Mouse (Mus musculus): Measurements from ENCODE around the gene Fndc8. TPM values are rescaled to one million over a fixed set of nuclear protein-coding genes. Genes with fewer than 3 reads are reported as not detected.
A peak's percentile ranks its signal among the peaks of the same experiment; 100 is the strongest.

Gene Fndc8
- total RNA-seq (2015; ENCODE audit: low replicate concordance) (not detected in 2 replicates), total RNA-seq (2017; ENCODE audit: low replicate concordance) (not detected in 2 replicates)

DNA sequence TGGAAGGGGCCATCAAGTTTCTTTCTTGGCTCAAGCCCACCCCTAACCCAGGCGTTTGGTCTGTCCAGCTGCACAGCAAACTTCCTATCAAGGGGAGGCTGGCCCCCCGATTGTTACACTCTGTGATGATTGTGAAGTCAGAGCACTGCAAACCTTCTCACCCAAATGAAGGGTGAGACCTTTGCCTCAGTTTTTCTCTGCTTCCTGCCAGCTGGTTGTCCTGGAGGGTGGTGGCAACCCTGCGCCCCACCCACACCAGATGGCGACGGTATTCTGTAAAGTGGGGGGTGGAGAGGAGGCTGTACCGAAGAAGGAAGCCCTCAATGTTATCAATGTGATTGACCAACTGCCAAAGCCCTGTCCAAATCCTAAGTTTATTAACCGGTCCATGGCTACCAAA, at the start of gene Fndc8:
TSS of gene Fndc8 (plus strand) at position 189 of the 400 bp plus-strand sequence.
- no peak for ATAC-seq (replicated peaks; ENCODE audit: low FRiP score, poor library complexity, severe bottlenecking)

DNA sequence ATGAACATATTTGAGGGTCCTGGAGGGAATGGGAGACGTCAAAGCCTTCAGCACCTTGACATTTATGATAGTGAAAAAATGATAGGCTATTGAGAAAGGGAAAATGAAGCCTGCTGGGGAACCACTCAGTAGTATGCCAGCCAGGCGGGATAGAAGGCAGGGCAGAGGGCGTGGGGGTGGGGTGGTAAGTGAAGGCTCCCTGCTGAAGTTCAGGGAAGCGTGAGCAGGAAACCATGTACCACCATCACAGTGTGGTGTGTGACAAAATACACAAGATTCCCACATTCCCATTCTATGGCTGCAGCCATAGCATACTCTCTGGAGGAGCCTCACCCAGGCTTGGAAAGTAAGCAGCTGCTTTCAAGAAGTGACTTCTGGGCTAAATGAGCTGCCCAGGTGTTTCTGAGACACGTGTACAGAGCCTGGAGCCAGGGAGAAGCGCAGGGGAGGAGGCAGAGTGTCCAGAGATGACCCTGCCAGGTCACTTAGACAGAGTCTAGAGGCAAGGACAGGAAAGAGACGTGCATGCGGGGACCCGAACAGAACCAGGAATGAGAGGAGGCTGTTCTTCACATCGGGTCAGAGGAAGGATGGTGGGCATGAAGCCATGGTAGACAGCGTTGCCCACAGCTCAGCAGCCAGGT, 47.0 kb upstream of the Fndc8 start:
- ATAC-seq (replicated peaks; ENCODE audit: low FRiP score, poor library complexity, severe bottlenecking): 0 out of 2 replicates have a peak, but pooled peaks have one; percentile 32

DNA sequence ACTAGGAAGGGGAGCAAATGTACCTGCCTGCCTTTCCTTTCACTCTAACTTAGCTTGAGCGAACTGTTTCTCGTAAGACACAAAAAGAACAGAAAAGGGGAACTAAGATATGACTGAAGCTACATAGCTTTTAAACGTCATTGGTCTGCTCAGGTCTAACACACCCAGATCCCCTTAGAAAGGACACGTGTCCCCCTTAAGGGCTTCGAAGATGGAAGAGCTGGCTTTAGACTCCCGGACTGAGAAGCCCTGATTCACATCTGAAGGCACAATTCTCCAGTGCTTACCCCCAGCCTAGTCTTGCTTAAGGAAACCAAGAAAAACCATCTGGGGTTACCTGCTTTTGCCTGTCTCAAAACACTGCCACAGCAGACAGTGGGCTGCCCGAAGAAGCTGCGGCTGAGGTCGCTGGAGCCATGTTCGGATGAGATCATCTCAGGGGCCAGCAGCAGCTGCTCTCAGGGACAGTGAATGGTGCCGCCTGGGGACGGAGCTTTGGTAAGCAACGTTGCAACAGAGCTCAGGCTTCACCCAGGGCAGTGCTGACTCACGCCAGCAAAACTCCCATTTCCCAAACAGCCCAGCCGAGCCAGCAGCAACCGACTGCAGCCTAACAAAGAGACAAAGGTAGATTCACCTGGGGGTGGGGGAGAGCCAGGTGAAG, 46.4 kb upstream of the Fndc8 start:
- ATAC-seq (replicated peaks; ENCODE audit: low FRiP score, poor library complexity, severe bottlenecking): peak; percentile 77

DNA sequence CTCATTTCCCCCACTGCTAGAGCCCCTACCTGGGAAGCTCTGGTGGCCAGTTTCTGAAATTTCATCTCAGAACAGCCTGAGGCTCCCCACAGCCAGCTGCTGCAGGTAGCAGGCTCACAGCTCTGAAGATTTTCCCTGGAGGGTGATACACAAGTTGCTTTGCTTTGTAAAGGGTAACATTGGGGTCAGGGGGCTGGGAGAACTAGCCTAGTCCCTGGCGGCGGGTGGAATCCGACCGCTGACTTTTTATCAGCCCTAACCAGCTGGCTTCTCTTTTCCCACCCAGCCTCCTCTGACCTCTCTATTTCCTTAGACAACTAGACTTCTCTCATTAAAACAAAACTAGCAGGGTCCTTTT, 45.9 kb upstream of the Fndc8 start:
- peak; percentile 74 for ATAC-seq (replicated peaks; ENCODE audit: low FRiP score, poor library complexity, severe bottlenecking)

DNA sequence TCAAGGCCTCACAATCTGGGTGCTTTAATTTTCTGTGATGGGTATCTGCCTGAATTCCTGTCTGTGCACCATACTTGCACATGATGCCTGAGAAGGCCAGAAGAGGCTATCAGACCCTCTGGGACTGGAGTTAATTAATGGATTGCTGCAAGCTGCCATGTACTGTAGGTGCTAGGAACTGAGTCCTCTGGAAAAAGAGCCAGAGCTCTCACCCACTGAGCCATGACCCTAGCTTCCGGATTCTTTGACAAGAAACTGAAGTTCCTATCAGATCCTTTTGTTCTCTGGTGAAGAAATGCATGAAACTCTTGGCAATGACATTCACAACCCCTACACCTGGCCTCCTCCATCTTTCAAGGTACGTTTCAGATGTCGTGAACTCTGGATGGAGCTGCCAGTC, 45.0 kb upstream of the Fndc8 start:
- 0 out of 2 replicates have a peak, but pooled peaks have one; percentile 1 for ATAC-seq (replicated peaks; ENCODE audit: low FRiP score, poor library complexity, severe bottlenecking)

DNA sequence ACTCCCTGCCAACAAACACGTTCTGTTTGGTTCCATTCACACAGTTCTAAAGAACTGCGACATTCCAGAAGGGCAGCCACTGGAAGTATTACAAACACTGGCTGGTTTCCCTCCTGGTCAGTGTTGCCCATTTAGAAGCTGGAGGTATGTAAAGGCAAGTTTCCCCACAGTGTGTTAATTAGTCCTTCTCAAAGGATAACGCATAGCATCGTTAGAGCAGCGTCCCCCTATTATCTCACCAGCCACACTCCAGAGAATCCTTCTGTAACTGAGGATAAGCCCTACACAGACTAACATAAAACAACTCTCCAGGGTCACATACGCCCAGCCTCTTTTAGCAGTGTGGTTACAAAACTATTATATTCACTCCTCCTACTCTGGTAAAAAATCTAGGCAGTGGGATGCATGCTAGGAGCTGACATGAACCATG, 44.3 kb upstream of the Fndc8 start:
- peak; percentile 77 for ATAC-seq (replicated peaks; ENCODE audit: low FRiP score, poor library complexity, severe bottlenecking)

GRCm38 (mm10) chr11:82850259-82850658, 41.7 kb upstream of the Fndc8 start:
- ATAC-seq (replicated peaks; ENCODE audit: low FRiP score, poor library complexity, severe bottlenecking): no peak

DNA sequence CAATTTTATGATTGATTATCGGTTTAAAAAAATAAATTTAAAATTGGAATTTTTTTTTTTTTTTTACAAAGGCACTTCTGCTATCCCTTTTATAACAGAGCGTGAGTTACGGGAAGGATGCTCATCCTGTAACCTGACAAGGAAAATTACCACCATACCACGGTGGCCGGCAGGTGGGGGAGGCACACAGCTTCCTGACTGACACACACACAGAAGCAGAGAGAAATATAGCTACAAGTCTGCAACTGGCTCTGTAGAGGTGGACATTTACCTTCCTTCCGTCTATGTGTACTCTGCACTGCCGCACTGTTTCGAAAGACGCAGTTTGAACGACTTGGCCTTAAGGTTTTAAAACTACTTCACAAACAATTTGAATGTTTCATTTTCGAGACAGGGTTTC, 39.8 kb upstream of the Fndc8 start:
- ATAC-seq (replicated peaks; ENCODE audit: low FRiP score, poor library complexity, severe bottlenecking): no peak

GRCm38 (mm10) chr11:82852540-82852939, 39.4 kb upstream of the Fndc8 start:
- ATAC-seq (replicated peaks; ENCODE audit: low FRiP score, poor library complexity, severe bottlenecking): no peak

DNA sequence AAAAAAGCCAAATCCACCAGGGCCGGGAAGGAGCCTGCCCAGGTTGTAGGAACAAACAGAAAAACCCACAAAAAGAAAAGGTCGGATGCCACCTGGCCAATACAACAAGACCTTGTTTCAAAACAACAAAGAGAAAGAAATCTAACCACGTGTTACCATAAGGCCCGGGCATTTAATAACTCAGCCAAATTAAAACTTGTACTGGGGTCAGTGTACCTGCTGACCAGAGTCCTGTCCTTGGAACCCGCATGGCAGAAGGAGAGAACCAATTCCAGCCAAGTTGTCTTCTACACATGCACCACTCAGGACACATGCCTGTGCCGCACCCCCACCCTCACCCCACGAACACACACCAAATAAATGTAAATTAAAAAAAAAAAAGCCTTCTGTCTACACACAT, 39.0 kb upstream of the Fndc8 start:
- no peak for ATAC-seq (replicated peaks; ENCODE audit: low FRiP score, poor library complexity, severe bottlenecking)

- no peak for ATAC-seq (replicated peaks; ENCODE audit: low FRiP score, poor library complexity, severe bottlenecking)
Measured at GRCm38 (mm10) chr11:82854111-82854510, 37.8 kb upstream of the Fndc8 start.

DNA sequence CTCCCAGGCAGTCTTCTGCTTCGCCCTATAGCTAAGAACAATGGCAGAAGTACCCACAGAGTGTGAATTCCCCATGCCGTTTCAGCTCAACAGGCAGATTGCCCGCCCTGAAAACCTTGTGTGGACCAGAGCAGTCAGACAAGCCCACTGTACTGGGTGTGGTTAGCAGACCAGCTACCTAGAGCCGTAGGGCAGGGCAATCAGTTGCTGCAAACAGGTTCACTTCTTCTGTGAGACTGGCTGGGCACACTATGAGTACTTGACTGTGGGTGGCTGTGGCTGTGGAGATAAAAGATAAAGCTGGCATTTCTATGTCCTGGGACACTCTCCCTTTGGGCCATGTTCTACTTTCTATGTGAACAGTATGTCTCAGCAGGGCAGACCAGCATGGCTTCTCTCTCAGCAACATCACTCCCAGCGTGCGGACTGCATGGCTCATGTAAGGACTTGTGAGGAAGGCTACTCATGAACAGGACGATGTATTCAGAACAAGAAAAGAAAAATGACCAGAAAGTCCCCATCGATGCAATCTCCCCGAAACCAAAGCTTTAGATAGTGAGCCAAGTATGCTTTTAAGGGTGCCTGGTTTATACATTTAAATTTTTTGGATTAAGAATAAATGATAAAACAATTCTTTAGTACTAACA, 36.5 kb upstream of the Fndc8 start:
- ATAC-seq (replicated peaks; ENCODE audit: low FRiP score, poor library complexity, severe bottlenecking): peak; percentile 99

DNA sequence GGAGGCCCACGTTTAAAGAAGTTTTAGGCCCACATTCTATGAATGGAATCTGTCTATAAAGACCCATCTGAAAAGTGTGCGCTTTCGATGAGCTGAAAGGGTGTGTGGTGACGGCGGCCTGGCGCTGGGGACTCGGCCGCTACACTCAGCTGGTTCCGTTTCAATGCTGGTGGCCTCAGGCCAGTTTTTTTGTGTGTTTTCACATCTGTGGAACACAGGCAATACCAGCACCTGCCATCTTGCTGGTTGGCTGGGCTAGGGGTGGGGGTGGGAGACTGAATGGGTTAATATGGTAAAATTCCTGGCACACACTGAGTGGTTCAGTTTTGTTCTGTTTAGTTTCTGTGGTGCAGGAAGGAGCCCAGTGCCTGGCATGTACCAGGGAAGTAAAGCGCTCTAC, 35.9 kb upstream of the Fndc8 start:
- ATAC-seq (replicated peaks; ENCODE audit: low FRiP score, poor library complexity, severe bottlenecking): no peak

DNA sequence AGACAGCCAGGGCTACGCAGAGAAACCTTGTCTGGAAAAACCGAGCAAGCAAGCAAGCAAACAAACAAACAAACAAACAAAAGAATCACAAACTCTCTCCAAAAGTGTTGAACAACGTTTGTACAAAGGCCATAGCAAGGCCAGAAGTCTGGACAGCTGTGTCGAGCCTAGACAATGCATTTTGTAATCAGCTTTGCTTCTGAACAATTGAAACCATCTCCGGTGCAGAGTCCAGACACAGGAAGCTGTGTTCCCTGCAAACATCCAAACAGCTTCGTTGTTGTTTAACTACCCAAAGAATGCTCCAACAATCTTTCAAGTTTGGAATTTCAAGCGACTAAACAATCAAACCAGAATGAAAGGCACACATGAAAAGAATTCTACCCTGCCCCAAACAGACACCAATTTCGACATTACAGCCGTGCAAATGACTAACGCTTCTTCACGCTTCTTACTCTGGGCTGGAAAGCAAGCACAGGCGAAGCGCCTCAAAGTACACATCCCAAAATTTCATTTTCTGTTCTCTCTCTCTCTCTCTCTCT, 34.5 kb upstream of the Fndc8 start:
- ATAC-seq (replicated peaks; ENCODE audit: low FRiP score, poor library complexity, severe bottlenecking): no peak

- ATAC-seq (replicated peaks; ENCODE audit: low FRiP score, poor library complexity, severe bottlenecking): no peak
Measured at GRCm38 (mm10) chr11:82860759-82861158, 31.2 kb upstream of the Fndc8 start.

DNA sequence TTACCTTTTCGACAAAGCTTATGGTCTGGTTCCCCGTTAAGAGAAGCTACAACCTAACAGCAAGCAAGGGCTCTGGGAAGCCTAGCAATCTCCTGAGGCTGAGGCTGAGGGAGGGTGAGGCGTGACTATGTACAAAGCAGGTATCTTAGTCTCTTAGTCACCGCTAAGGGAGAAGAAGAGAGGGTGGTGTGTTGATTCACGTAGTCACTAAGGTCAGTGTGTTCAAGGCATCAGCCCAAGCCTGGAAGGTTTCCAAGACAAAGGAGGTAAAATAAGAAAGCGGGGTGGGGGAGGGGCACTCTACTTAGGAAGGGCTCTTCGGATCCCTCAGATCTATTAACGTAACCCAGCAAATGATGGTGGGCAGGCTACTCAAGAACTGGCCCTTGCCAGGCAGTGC, 30.4 kb upstream of the Fndc8 start:
- no peak for ATAC-seq (replicated peaks; ENCODE audit: low FRiP score, poor library complexity, severe bottlenecking)

DNA sequence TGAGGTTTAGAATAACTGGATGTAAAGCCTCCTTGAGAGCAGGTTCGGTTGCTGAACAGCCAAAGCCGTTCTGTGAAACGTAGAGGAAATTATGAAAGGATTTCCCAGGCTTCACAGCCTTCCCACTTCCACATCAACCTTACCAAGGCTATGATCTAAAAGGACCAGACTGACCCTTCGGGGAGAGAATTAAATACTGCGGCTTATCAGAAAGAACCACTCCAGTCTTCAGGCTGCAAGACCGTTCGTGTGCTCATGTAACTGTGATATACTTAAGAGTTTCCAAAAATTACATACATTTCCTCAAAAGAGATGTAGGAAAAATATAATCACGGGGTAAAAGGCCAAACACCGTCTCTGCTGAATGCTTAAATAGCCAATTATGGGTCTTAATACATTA, 29.3 kb upstream of the Fndc8 start:
- ATAC-seq (replicated peaks; ENCODE audit: low FRiP score, poor library complexity, severe bottlenecking): peak; percentile 74

GRCm38 (mm10) chr11:82863059-82863458, 28.9 kb upstream of the Fndc8 start:
- no peak for ATAC-seq (replicated peaks; ENCODE audit: low FRiP score, poor library complexity, severe bottlenecking)

GRCm38 (mm10) chr11:82863488-82863931, 28.4 kb upstream of the Fndc8 start:
- ATAC-seq (replicated peaks; ENCODE audit: low FRiP score, poor library complexity, severe bottlenecking): peak; percentile 55

DNA sequence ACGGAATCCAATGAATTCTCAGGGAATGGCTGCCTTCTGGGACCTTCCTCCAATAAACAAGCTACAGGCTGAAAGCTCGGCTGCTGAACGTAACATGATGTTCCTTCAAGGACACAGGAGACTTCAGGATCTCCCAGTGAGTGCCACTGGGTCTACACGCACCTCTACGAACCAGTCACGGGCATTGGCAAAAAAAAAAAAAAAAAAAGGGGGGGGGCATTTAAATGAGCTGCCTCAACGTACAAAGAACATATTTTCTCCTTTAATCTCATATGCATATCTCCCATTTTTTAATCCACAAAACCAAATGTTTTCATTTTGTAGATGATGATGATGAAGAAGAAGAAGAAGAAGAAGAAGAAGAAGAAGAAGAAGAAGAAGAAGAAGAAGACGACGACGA, 26.0 kb upstream of the Fndc8 start:
- no peak for ATAC-seq (replicated peaks; ENCODE audit: low FRiP score, poor library complexity, severe bottlenecking)

Data from erythroid progenitor cell, adult 5-6 weeks (primary cell).